Mouse (Mus musculus): ENCODE results near the gene Aatk. TPM values are rescaled to one million over a fixed set of nuclear protein-coding genes. Genes with fewer than 3 reads are reported as not detected.

Aatk gene
- polyA plus RNA-seq, 1 experiment from 2014 or later, result 3.5 TPM

- ATAC-seq (replicated peaks; ENCODE audit: low FRiP score), result no peak
- H3K27me3 ChIP-seq (ENCODE audit: control insufficient read depth, insufficient read depth, low read length), result no peaks in the 10 kb centered on the region
- no peak overlapping the region for H3K4me3 ChIP-seq (ENCODE audit: low read depth, low read length)
- H3K36me3 ChIP-seq (ENCODE audit: control insufficient read depth, insufficient read depth, low read length), result no peaks in the 10 kb centered on the region
- H3K4me1 ChIP-seq (replicated peaks; ENCODE audit: control insufficient read depth, insufficient read depth, low read length), result peaks cover 11% of the 10 kb centered on the region
- H3K9me3 ChIP-seq (ENCODE audit: control insufficient read depth, low read length), result no peaks in the 10 kb centered on the region
- no peak for DNase-seq (ENCODE audit: low spot score)
- H3K9ac ChIP-seq (ENCODE audit: low read length), result no peak overlapping the region
- no peak overlapping the region for H3K27ac ChIP-seq (ENCODE audit: low read depth, low read length)
- no peak overlapping the region for H3K4me2 ChIP-seq (ENCODE audit: low read depth, low read length, severe bottlenecking)
- 85% methylated on average over 6 of the region's 6 CpGs for WGBS
These were observed 80.7 kb downstream of the Aatk start for GRCm38 (mm10) chr11:119966294-119966693.

GRCm38 (mm10) chr11:119965053-119965452 lies 81.9 kb downstream of the Aatk start:
- WGBS, result 13% methylated on average over 9 of the region's 9 CpGs
- ATAC-seq (replicated peaks; ENCODE audit: low FRiP score), result no peak
- Histone ChIP-seq H3K27me3 (ENCODE audit: control insufficient read depth, insufficient read depth, low read length) (no peaks in the 10 kb centered on the region), H3K4me2 (ENCODE audit: low read depth, low read length, severe bottlenecking) (no peak overlapping the region), H3K27ac (ENCODE audit: low read depth, low read length) (peak overlapping the region; percentile 31; the same call in 1 of the 2 replicates), H3K9ac (ENCODE audit: low read length) (no peak overlapping the region; the same call in 1 of the 2 replicates), H3K4me3 (ENCODE audit: low read depth, low read length) (no peak overlapping the region), H3K9me3 (ENCODE audit: control insufficient read depth, low read length) (no peaks in the 10 kb centered on the region), H3K4me1 (replicated peaks; ENCODE audit: control insufficient read depth, insufficient read depth, low read length) (peaks cover 5% of the 10 kb centered on the region), H3K36me3 (ENCODE audit: control insufficient read depth, insufficient read depth, low read length) (no peaks in the 10 kb centered on the region)
- DNase-seq (ENCODE audit: low spot score), result no peak

GRCm38 (mm10) chr11:119961511-119961910 lies 85.5 kb downstream of the Aatk start:
- WGBS, result 79% methylated on average over 3 of the region's 3 CpGs
- no peaks in the 10 kb centered on the region for H3K27me3 ChIP-seq (ENCODE audit: control insufficient read depth, insufficient read depth, low read length)
- no peaks in the 10 kb centered on the region for H3K9me3 ChIP-seq (ENCODE audit: control insufficient read depth, low read length)
- ATAC-seq (replicated peaks; ENCODE audit: low FRiP score) (no peak), DNase-seq (ENCODE audit: low spot score) (no peak)
- no peaks in the 10 kb centered on the region for H3K36me3 ChIP-seq (ENCODE audit: control insufficient read depth, insufficient read depth, low read length)
- H3K4me3 ChIP-seq (ENCODE audit: low read depth, low read length), result no peak overlapping the region
- H3K9ac ChIP-seq (ENCODE audit: low read length), result no peak overlapping the region
- no peak overlapping the region for H3K4me2 ChIP-seq (ENCODE audit: low read depth, low read length, severe bottlenecking)
- no peak overlapping the region for H3K27ac ChIP-seq (ENCODE audit: low read depth, low read length)
- H3K4me1 ChIP-seq (replicated peaks; ENCODE audit: control insufficient read depth, insufficient read depth, low read length), result peaks cover 4% of the 10 kb centered on the region

- WGBS, result 95% methylated on average over 6 of the region's 6 CpGs
- Histone ChIP-seq H3K4me3 (ENCODE audit: low read depth, low read length) (no peak overlapping the region), H3K27me3 (ENCODE audit: control insufficient read depth, insufficient read depth, low read length) (no peaks in the 10 kb centered on the region), H3K4me1 (replicated peaks; ENCODE audit: control insufficient read depth, insufficient read depth, low read length) (peaks cover 4% of the 10 kb centered on the region), H3K27ac (ENCODE audit: low read depth, low read length) (no peak overlapping the region), H3K4me2 (ENCODE audit: low read depth, low read length, severe bottlenecking) (no peak overlapping the region), H3K36me3 (ENCODE audit: control insufficient read depth, insufficient read depth, low read length) (no peaks in the 10 kb centered on the region), H3K9me3 (ENCODE audit: control insufficient read depth, low read length) (no peaks in the 10 kb centered on the region), H3K9ac (ENCODE audit: low read length) (no peak overlapping the region)
- DNase-seq (ENCODE audit: low spot score) (no peak), ATAC-seq (replicated peaks; ENCODE audit: low FRiP score) (no peak)
These were observed 86.3 kb downstream of the Aatk start for GRCm38 (mm10) chr11:119960671-119961070.

GRCm38 (mm10) chr11:119959714-119960113 lies 87.3 kb downstream of the Aatk start:
- H3K4me2 ChIP-seq (ENCODE audit: low read depth, low read length, severe bottlenecking), result no peak overlapping the region
- peaks cover under 1% of the 10 kb centered on the region; the same call in 1 of the 2 replicates for H3K4me1 ChIP-seq (replicated peaks; ENCODE audit: control insufficient read depth, insufficient read depth, low read length)
- DNase-seq (ENCODE audit: low spot score), result no peak
- H3K36me3 ChIP-seq (ENCODE audit: control insufficient read depth, insufficient read depth, low read length), result no peaks in the 10 kb centered on the region
- no peak overlapping the region for H3K27ac ChIP-seq (ENCODE audit: low read depth, low read length)
- H3K9ac ChIP-seq (ENCODE audit: low read length), result no peak overlapping the region
- H3K9me3 ChIP-seq (ENCODE audit: control insufficient read depth, low read length), result no peaks in the 10 kb centered on the region
- H3K27me3 ChIP-seq (ENCODE audit: control insufficient read depth, insufficient read depth, low read length), result no peaks in the 10 kb centered on the region
- ATAC-seq (replicated peaks; ENCODE audit: low FRiP score), result no peak
- 78% methylated on average over 4 of the region's 4 CpGs for WGBS
- H3K4me3 ChIP-seq (ENCODE audit: low read depth, low read length), result no peak overlapping the region

DNA sequence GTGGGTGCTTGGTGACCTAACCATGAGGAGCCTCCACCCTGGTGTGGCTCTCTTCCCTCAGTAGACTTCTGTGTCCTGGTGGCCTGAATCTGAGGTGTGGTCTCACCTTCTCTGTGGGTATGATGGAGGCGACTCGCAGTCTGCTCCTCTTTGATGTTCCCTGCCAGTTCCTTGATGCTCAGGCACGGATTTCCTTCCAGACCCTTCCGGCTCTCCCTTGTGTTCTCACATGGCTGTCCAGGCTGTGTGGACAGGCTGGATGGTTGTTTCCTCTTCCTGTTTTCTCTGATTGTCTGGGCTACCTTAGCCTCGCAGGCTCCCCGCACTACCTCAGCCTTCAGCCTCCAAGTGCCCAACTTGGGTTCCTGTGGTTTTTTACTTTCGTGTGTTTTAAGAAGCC lies 88.1 kb downstream of the Aatk start:
- Histone ChIP-seq H3K4me3 (ENCODE audit: low read depth, low read length) (no peak overlapping the region), H3K4me1 (replicated peaks; ENCODE audit: control insufficient read depth, insufficient read depth, low read length) (no peaks in the 10 kb centered on the region), H3K9ac (ENCODE audit: low read length) (no peak overlapping the region), H3K4me2 (ENCODE audit: low read depth, low read length, severe bottlenecking) (no peak overlapping the region), H3K27ac (ENCODE audit: low read depth, low read length) (no peak overlapping the region), H3K27me3 (ENCODE audit: control insufficient read depth, insufficient read depth, low read length) (no peaks in the 10 kb centered on the region), H3K36me3 (ENCODE audit: control insufficient read depth, insufficient read depth, low read length) (no peaks in the 10 kb centered on the region), H3K9me3 (ENCODE audit: control insufficient read depth, low read length) (no peaks in the 10 kb centered on the region)
- DNase-seq (ENCODE audit: low spot score), result no peak
- WGBS, result 81% methylated on average over 7 of the region's 7 CpGs
- ATAC-seq (replicated peaks; ENCODE audit: low FRiP score), result no peak

MicroRNAs encoded within 50 kb of the gene (microRNA counts, 519-probe panel; counts per million panel counts)
- microRNA mmu-miR-338-3p (31.2 counts per million), microRNA mmu-miR-338-5p (31.2 counts per million)

Small RNA genes within 50 kb of the gene (microRNA-seq; reads per million reads assigned to microRNA genes)
- gene Gm25948 (ENCODE audit: insufficient number of aligned reads) (not detected), gene Mir3065 (ENCODE audit: insufficient number of aligned reads) (not detected), gene Mir338 (ENCODE audit: insufficient number of aligned reads) (not detected)

Other genes starting within 250 kb of the Aatk start
- gene Chmp6, start 133.7 kb downstream of the Aatk start, polyA plus RNA-seq (2014; fragmentation: Nextera tagmentation; extraction: Ambion mirVana), result 104 and 107 TPM in 2 replicates
- gene Baiap2, start 104.4 kb downstream of the Aatk start, polyA plus RNA-seq (2014; fragmentation: Nextera tagmentation; extraction: Ambion mirVana), result 10.4 and 12.1 TPM in 2 replicates
- gene Cep131, start 39.7 kb upstream of the Aatk start, polyA plus RNA-seq (2014; fragmentation: Nextera tagmentation; extraction: Ambion mirVana), result 50.1 and 51.9 TPM in 2 replicates
- gene Tepsin, start 51.6 kb upstream of the Aatk start, polyA plus RNA-seq (2014; fragmentation: Nextera tagmentation; extraction: Ambion mirVana), result 22.0 and 24.8 TPM in 2 replicates
- 65.2 and 69.9 TPM in 2 replicates for gene Ndufaf8, start 51.8 kb upstream of the Aatk start, polyA plus RNA-seq (2014; fragmentation: Nextera tagmentation; extraction: Ambion mirVana)
- 58.3 and 68.2 TPM in 2 replicates for gene Slc38a10, start 104.2 kb upstream of the Aatk start, polyA plus RNA-seq (2014; fragmentation: Nextera tagmentation; extraction: Ambion mirVana)
- gene Bahcc1, start 185.8 kb upstream of the Aatk start, polyA plus RNA-seq (2014; fragmentation: Nextera tagmentation; extraction: Ambion mirVana), result 25.2 and 30.3 TPM in 2 replicates

Data from forebrain, embryonic 11.5 days (tissue).